Mouse (Mus musculus) granulocyte monocyte progenitor cell, adult 5-6 weeks (primary cell): Measurements from ENCODE around the gene Cbr2. TPM values are rescaled to one million over a fixed set of nuclear protein-coding genes. Genes with fewer than 3 reads are reported as not detected.

ENCODE experiments used
- ATAC-seq: replicated peaks from 2 replicates; pipeline ENCODE4 v1.8.0; 2016; ENCODE audit warnings: mild to moderate bottlenecking, moderate TSS enrichment, inconsistent platforms; ENCODE audit not compliant: poor library complexity, severe bottlenecking
- total RNA-seq, 2 experiments: library from RNA; stranded (forward) in 1 of 2; stranded (reverse) in 1 of 2; fragments of 200-712, 200-1000 nt in 1 of 2; fragments of >200 nt in 1 of 2; fragmentation: Nextera tagmentation in 1 of 2; gene quantifications; 2 replicates each; pipeline ENCODE4 v1.2.3; 2014 to 2017

The Cbr2 gene
- total RNA-seq, 2 experiments from 2014 or later: not detected

DNA sequence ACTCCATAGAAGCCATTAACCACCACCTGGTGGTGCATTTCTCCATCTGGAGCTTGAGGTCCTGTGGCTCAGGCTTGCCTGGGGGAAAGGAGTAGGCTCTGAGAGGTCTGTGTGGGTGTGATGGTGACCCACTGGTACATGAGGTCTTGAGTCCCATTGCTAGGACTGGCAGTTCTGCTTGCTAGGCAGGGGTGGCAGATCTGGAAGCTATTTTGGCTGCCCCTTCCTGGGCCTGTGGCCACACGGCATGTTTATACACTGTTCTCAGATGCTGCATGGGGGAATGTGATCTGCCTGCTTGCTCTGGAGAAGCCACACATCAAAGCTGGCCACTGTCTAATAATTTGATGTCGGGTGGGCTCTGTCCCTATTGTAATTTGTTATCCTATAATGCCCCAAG, 47.8 kb downstream of the Cbr2 start:
- ATAC-seq: no peak

DNA sequence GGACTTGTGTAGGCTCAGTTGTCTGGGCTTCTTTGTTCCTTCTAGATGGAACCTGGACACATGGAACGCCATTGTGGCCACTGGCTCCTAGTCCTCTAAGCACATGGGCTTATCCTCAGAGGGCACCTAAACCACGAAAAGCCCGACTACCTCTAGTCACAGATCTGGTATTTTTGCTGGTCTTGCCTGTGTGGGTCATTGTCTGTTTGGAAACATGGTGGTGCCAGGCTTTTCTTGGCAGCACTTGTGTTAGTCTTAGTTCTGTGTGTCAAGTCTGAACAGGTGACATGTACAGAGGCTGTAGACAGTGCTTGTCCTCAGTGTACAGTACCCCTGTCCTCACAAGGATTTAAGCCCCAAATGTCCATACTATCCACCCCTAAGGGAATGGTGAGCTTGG, 48.4 kb downstream of the Cbr2 start:
- ATAC-seq: no peak

- no peak for ATAC-seq
Observed at GRCm38 (mm10) chr11:120682683-120683082, 49.2 kb downstream of the Cbr2 start.

- peak; percentile 66 for ATAC-seq
Observed at GRCm38 (mm10) chr11:120679909-120680308, 52.0 kb downstream of the Cbr2 start.

Other genes with a start within 250 kb of the Cbr2 start
- gene Mrpl12, start 247.5 kb downstream of the Cbr2 start, total RNA-seq (2014; fragmentation: Nextera tagmentation): 113 and 121 TPM in 2 replicates
- gene Mrpl12, start 247.5 kb downstream of the Cbr2 start, total RNA-seq (2017): 131 and 159 TPM in 2 replicates
- 20.6 and 21.3 TPM in 2 replicates for gene Slc25a10, start 240.3 kb downstream of the Cbr2 start, total RNA-seq (2014; fragmentation: Nextera tagmentation)
- 20.5 and 26.2 TPM in 2 replicates for gene Slc25a10, start 240.3 kb downstream of the Cbr2 start, total RNA-seq (2017)
- gene Gcgr, start 201.4 kb downstream of the Cbr2 start, total RNA-seq (2014; fragmentation: Nextera tagmentation): not detected in 2 replicates
- gene Gcgr, start 201.4 kb downstream of the Cbr2 start, total RNA-seq (2017): not detected in 2 replicates
- 64.7 and 75.8 TPM in 2 replicates for gene Mcrip1, start 182.4 kb downstream of the Cbr2 start, total RNA-seq (2014; fragmentation: Nextera tagmentation)
- 23.1 and 23.4 TPM in 2 replicates for gene Mcrip1, start 182.4 kb downstream of the Cbr2 start, total RNA-seq (2017)
- not detected in 2 replicates for gene Ppp1r27, start 181.0 kb downstream of the Cbr2 start, total RNA-seq (2014; fragmentation: Nextera tagmentation)
- not detected in 2 replicates for gene Ppp1r27, start 181.0 kb downstream of the Cbr2 start, total RNA-seq (2017)
- 864 and 921 TPM in 2 replicates for gene P4hb, start 158.9 kb downstream of the Cbr2 start, total RNA-seq (2014; fragmentation: Nextera tagmentation)
- gene P4hb, start 158.9 kb downstream of the Cbr2 start, total RNA-seq (2017): 1,372 and 1,702 TPM in 2 replicates
- 514 and 552 TPM in 2 replicates for gene Arhgdia, start 150.5 kb downstream of the Cbr2 start, total RNA-seq (2014; fragmentation: Nextera tagmentation)
- 163 and 168 TPM in 2 replicates for gene Arhgdia, start 150.5 kb downstream of the Cbr2 start, total RNA-seq (2017)
- gene Alyref, start 133.7 kb downstream of the Cbr2 start, total RNA-seq (2014; fragmentation: Nextera tagmentation): 161 and 171 TPM in 2 replicates
- gene Alyref, start 133.7 kb downstream of the Cbr2 start, total RNA-seq (2017): 315 and 430 TPM in 2 replicates
- gene Anapc11, start 133.7 kb downstream of the Cbr2 start, total RNA-seq (2014; fragmentation: Nextera tagmentation): 80.9 and 96.2 TPM in 2 replicates
- gene Anapc11, start 133.7 kb downstream of the Cbr2 start, total RNA-seq (2017): 26.9 and 27.0 TPM in 2 replicates
- gene Npb, start 123.6 kb downstream of the Cbr2 start, total RNA-seq (2014; fragmentation: Nextera tagmentation): not detected in 2 replicates
- not detected in 2 replicates for gene Npb, start 123.6 kb downstream of the Cbr2 start, total RNA-seq (2017)
- gene Pcyt2, start 114.2 kb downstream of the Cbr2 start, total RNA-seq (2014; fragmentation: Nextera tagmentation): 48.1 and 70.3 TPM in 2 replicates
- 21.9 and 35.5 TPM in 2 replicates for gene Pcyt2, start 114.2 kb downstream of the Cbr2 start, total RNA-seq (2017)
- gene Sirt7, start 106.9 kb downstream of the Cbr2 start, total RNA-seq (2014; fragmentation: Nextera tagmentation): 66.1 and 81.1 TPM in 2 replicates
- 57.4 and 75.0 TPM in 2 replicates for gene Sirt7, start 106.9 kb downstream of the Cbr2 start, total RNA-seq (2017)
- gene Mafg, start 98.5 kb downstream of the Cbr2 start, total RNA-seq (2014; fragmentation: Nextera tagmentation): 28.7 and 37.0 TPM in 2 replicates
- 30.2 and 36.6 TPM in 2 replicates for gene Mafg, start 98.5 kb downstream of the Cbr2 start, total RNA-seq (2017)
- gene Pycr1, start 88.3 kb downstream of the Cbr2 start, total RNA-seq (2014; fragmentation: Nextera tagmentation): 14.6 and 15.9 TPM in 2 replicates
- 4.6 and 8.9 TPM in 2 replicates for gene Pycr1, start 88.3 kb downstream of the Cbr2 start, total RNA-seq (2017)
- not detected in 2 replicates for gene Myadml2, start 84.0 kb downstream of the Cbr2 start, total RNA-seq (2014; fragmentation: Nextera tagmentation)
- 0.69 and 1.9 TPM in 2 replicates for gene Myadml2, start 84.0 kb downstream of the Cbr2 start, total RNA-seq (2017)
- not detected in 2 replicates for gene Notum, start 70.9 kb downstream of the Cbr2 start, total RNA-seq (2014; fragmentation: Nextera tagmentation)
- gene Notum, start 70.9 kb downstream of the Cbr2 start, total RNA-seq (2017): not detected in 2 replicates
- 44.6 and 84.7 TPM in 2 replicates for gene Aspscr1, start 59.1 kb downstream of the Cbr2 start, total RNA-seq (2014; fragmentation: Nextera tagmentation)
- 29.0 and 33.5 TPM in 2 replicates for gene Aspscr1, start 59.1 kb downstream of the Cbr2 start, total RNA-seq (2017)
- 99.2 and 129 TPM in 2 replicates for gene Cenpx, start 18.4 kb downstream of the Cbr2 start, total RNA-seq (2014; fragmentation: Nextera tagmentation)
- gene Cenpx, start 18.4 kb downstream of the Cbr2 start, total RNA-seq (2017): 110 and 151 TPM in 2 replicates
- gene Lrrc45, start 18.2 kb downstream of the Cbr2 start, total RNA-seq (2014; fragmentation: Nextera tagmentation): 16.7 and 35.0 TPM in 2 replicates
- gene Lrrc45, start 18.2 kb downstream of the Cbr2 start, total RNA-seq (2017): 30.6 and 46.2 TPM in 2 replicates
- 2.1 and 5.1 TPM in 2 replicates for gene Rac3, start 10.6 kb downstream of the Cbr2 start, total RNA-seq (2014; fragmentation: Nextera tagmentation)
- 1.1 TPM in 2 replicates for gene Rac3, start 10.6 kb downstream of the Cbr2 start, total RNA-seq (2017)
- gene Dcxr, start 4.8 kb downstream of the Cbr2 start, total RNA-seq (2014; fragmentation: Nextera tagmentation): 15.9 and 24.1 TPM in 2 replicates
- gene Dcxr, start 4.8 kb downstream of the Cbr2 start, total RNA-seq (2017): 14.5 and 18.6 TPM in 2 replicates
- 12.8 and 179 TPM in 2 replicates for gene Hmga1b, start 30.7 kb upstream of the Cbr2 start, total RNA-seq (2014; fragmentation: Nextera tagmentation)
- 16.3 and 157 TPM in 2 replicates for gene Hmga1b, start 30.7 kb upstream of the Cbr2 start, total RNA-seq (2017)
- 23.8 TPM in 2 replicates for gene Rfng, start 52.1 kb upstream of the Cbr2 start, total RNA-seq (2014; fragmentation: Nextera tagmentation)
- 3.1 and 4.7 TPM in 2 replicates for gene Rfng, start 52.1 kb upstream of the Cbr2 start, total RNA-seq (2017)
- 82.5 and 83.6 TPM in 2 replicates for gene Gps1, start 52.2 kb upstream of the Cbr2 start, total RNA-seq (2014; fragmentation: Nextera tagmentation)
- gene Gps1, start 52.2 kb upstream of the Cbr2 start, total RNA-seq (2017): 91.8 and 116 TPM in 2 replicates
- gene Dus1l, start 64.3 kb upstream of the Cbr2 start, total RNA-seq (2014; fragmentation: Nextera tagmentation): 48.2 and 60.7 TPM in 2 replicates
- 63.0 and 74.8 TPM in 2 replicates for gene Dus1l, start 64.3 kb upstream of the Cbr2 start, total RNA-seq (2017)
- gene Fasn, start 92.4 kb upstream of the Cbr2 start, total RNA-seq (2014; fragmentation: Nextera tagmentation): 79.3 and 146 TPM in 2 replicates
- 45.2 and 59.7 TPM in 2 replicates for gene Fasn, start 92.4 kb upstream of the Cbr2 start, total RNA-seq (2017)
- 4.6 and 5.2 TPM in 2 replicates for gene Ccdc57, start 200.8 kb upstream of the Cbr2 start, total RNA-seq (2014; fragmentation: Nextera tagmentation)
- gene Ccdc57, start 200.8 kb upstream of the Cbr2 start, total RNA-seq (2017): 5.6 and 6.9 TPM in 2 replicates
- 5.0 and 11.3 TPM in 2 replicates for gene Slc16a3, start 216.4 kb upstream of the Cbr2 start, total RNA-seq (2014; fragmentation: Nextera tagmentation)
- gene Slc16a3, start 216.4 kb upstream of the Cbr2 start, total RNA-seq (2017): 4.1 and 4.7 TPM in 2 replicates